Mouse (Mus musculus) heart, adult 2 months (tissue): ENCODE results near the gene Cttnbp2nl. TPM values are rescaled to one million over a fixed set of nuclear protein-coding genes. Genes with fewer than 3 reads are reported as not detected.

Experiments used
- DNase-seq, 2 experiments: peaks; one replicate each; pipeline ENCODE4 v3.0.0; 2021
- H3K27ac ChIP-seq: fragments of 200-600 bp; 2 replicates; pipeline ENCODE4 v1.8.1; 2022
- H3K27me3 ChIP-seq: fragments of 200-500 bp; 2 replicates; pipeline ENCODE4 v1.6.1; 2012; ENCODE audit warnings: mild to moderate bottlenecking, low read length, inconsistent platforms, mixed read lengths; ENCODE audit not compliant: control insufficient read depth, insufficient read depth
- H3K36me3 ChIP-seq: fragments of 200-500 bp; 2 replicates; pipeline ENCODE4 v1.6.1; 2012; ENCODE audit warnings: low read length, inconsistent platforms; ENCODE audit not compliant: control insufficient read depth, insufficient read depth
- H3K4me1 ChIP-seq: fragments of 200-500 bp; 2 replicates; pipeline ENCODE4 v1.6.1; 2011; ENCODE audit warnings: low read length; ENCODE audit not compliant: control insufficient read depth, insufficient read depth
- H3K4me3 ChIP-seq: fragments of 200-600 bp; 2 replicates; pipeline ENCODE4 v1.8.1; 2022
- H3K79me2 ChIP-seq: fragments of 200-500 bp; replicated peaks from 2 replicates; pipeline ENCODE4 v1.6.1; 2012; ENCODE audit warnings: mild to moderate bottlenecking, inconsistent platforms, low read length, moderate library complexity, mixed read lengths; ENCODE audit not compliant: control insufficient read depth, insufficient read depth
- H3K9ac ChIP-seq: fragments of 200-500 bp; 2 replicates; pipeline ENCODE4 v1.6.1; 2012; ENCODE audit warnings: low read depth, mild to moderate bottlenecking, control low read depth, inconsistent platforms, low read length, mixed read lengths
- CTCF ChIP-seq: fragments of 200-600 bp; IDR thresholded peaks from 2 replicates; pipeline ENCODE4 v1.8.1; 2022; ENCODE audit warnings: antibody characterized with exemption, mild to moderate bottlenecking, moderate library complexity
- EP300 ChIP-seq: fragments of 200-500 bp; IDR thresholded peaks from 2 replicates; pipeline ENCODE4 v1.6.1; 2011; ENCODE audit warnings: low read depth, low read length, control low read depth; ENCODE audit not compliant: insufficient read depth
- POLR2A ChIP-seq: fragments of 200-500 bp; IDR thresholded peaks from 2 replicates; pipeline ENCODE4 v1.6.1; 2011; ENCODE audit warnings: mild to moderate bottlenecking, low read depth, low read length, control low read depth; ENCODE audit not compliant: insufficient read depth
- WGBS: fragments of 180-500 bp; shearing (Covaris S2); methylation state at CpG from one replicate; pipeline ENCODE4 v1.1.7; 2018; 5-methylcytosine and 5-hydroxymethylcytosine counted together
- intact Hi-C: fragments of 180-260 bp; cut with DNase I; formaldehyde crosslinking; loops from one replicate; pipeline ENCODE4 v1.15.1; 2025
- polyA plus RNA-seq: library from polyadenylated mRNA; depleted of rRNA; stranded (reverse); fragments of >200 nt; gene quantifications from 2 replicates; pipeline ENCODE4 v1.2.3, GENCODE M21; 2012
- total RNA-seq, 2 experiments: library from RNA; stranded (reverse); gene quantifications; 2 replicates each; pipeline ENCODE4 v1.2.3; 2021

Gene Cttnbp2nl
- total and polyA plus RNA-seq, 3 experiments: 4.1 to 20.9 (median 15.3) TPM

DNA sequence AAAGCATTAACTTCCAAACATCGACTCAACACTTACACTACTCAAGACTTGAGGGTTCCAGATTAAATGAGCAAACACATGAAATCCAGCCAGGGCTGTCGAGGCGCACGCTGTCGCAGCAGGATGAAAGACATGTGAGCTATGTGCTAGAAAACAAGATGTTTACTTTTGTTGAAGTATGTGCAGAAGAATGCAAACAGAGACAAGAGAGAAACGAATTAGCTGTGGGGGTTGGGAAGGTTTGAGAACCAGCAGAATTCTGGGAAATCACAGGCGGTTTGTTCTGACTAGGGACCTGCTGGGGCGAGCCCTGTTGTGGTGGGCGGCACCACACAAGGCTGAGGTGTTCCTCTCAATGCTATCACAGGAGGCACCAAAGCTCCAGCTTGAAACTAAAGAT, 44.9 kb downstream of the Cttnbp2nl start:
- 85% methylated on average over 9 of the region's 9 CpGs for WGBS
- no peak for DNase-seq

DNA sequence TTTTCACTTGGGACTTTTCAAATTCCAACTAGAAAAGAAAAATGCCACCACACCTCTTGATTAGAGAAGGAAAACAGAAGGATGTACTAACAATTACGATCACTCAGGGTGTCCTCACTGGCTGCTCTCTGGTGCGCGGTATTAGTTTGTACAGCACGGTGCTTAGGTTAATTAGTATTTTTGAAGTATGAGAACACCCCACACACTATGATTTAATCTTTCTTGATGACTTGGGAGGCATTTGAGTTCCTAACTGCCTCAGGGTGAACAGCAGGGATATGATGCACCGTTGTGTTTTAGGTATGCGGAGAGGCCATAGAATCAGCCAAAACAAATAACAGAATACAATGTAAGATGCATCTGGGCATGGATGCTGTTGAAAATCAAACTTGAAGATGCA, 46.8 kb downstream of the Cttnbp2nl start:
- H3K27me3 ChIP-seq: no peaks in the 10 kb centered on the region
- peaks cover 2% of the 10 kb centered on the region for H3K4me1 ChIP-seq
- no peak for DNase-seq
- H3K4me3 ChIP-seq: no peak overlapping the region
- no peak overlapping the region for H3K9ac ChIP-seq
- 81% methylated on average over 6 of the region's 6 CpGs for WGBS
- TF ChIP-seq POLR2A: no peak
- TF ChIP-seq EP300: no peak
- TF ChIP-seq CTCF: no peak
- H3K27ac ChIP-seq: no peak overlapping the region; the same call in 1 of the 2 replicates
- intact Hi-C loops: no loop called here
- H3K79me2 ChIP-seq: 0 out of 2 replicates have a peak, but pooled peaks cover 2% of the 10 kb centered on the region
- peaks cover 2% of the 10 kb centered on the region for H3K36me3 ChIP-seq

More for the DNA sequence above, 44.9 kb downstream of the Cttnbp2nl start:
- Histone ChIP-seq H3K27ac (no peak overlapping the region), H3K27me3 (no peaks in the 10 kb centered on the region), H3K4me3 (no peak overlapping the region), H3K9ac (no peak overlapping the region), H3K36me3 (peaks cover 4% of the 10 kb centered on the region), H3K79me2 (0 out of 2 replicates have a peak, but pooled peaks cover 2% of the 10 kb centered on the region), H3K4me1 (peaks cover 1% of the 10 kb centered on the region; the same call in 1 of the 2 replicates)
- intact Hi-C loops: no loop called here
- TF ChIP-seq POLR2A: no peak
- no peak for TF ChIP-seq EP300
- TF ChIP-seq CTCF: no peak

DNA sequence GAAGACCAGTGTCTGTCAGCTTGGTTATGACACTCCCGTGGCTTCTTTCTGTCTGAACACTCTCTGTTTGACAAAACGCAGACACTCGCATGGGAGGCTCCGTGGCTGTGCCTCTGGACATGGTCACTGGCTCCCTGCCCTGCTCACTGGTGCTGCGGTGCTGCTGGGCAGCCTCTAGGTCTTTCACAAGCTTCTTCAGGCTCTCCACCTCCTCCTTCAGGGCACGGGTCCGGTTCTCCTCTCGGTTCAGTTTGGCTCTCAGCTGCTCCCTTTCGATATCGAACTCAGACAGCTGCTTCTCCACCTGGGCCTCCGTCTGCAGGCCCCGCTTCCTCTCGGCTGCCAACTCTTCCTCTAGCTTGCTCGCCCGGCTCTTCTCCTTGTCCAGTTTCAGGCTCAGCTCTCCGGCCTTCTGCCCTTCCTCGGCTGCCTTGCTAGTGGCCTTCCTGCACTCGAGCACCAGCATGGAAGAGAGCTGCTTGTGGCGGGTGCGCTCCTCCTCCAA, 47.3 kb downstream of the Cttnbp2nl start:
- peaks cover 2% of the 10 kb centered on the region for H3K36me3 ChIP-seq
- intact Hi-C loops: no loop called here

DNA sequence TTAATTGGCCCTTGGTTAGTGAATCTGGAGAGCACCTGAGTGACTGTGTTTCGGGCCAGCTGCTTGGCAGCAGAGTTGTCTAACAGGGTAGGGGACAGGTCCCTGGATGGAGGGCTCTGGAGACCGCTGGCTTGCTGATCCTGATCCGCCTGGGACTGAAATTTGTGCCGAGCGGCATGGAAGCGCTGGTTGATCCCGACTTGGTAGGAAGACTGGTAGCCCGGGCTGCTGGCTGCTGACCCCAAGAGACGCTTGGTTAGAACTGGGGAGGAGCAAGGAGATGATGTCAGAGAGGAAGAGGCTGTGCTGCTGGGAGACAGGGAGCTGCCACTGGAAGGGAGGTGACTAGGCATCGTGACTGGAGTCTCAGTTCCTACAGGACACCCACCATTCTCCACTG, 47.9 kb downstream of the Cttnbp2nl start:
- Histone ChIP-seq H3K4me1 (peaks cover 2% of the 10 kb centered on the region), H3K79me2 (0 out of 2 replicates have a peak, but pooled peaks cover 2% of the 10 kb centered on the region), H3K36me3 (peaks cover 2% of the 10 kb centered on the region; the same call in 1 of the 2 replicates), H3K9ac (no peak overlapping the region), H3K27ac (peak overlapping the region; percentile 23; the same call in 1 of the 2 replicates), H3K27me3 (no peaks in the 10 kb centered on the region), H3K4me3 (no peak overlapping the region)
- no peak for DNase-seq
- WGBS: 76% methylated on average over 10 of the region's 10 CpGs
- TF ChIP-seq POLR2A (no peak), CTCF (no peak)
- intact Hi-C loops: no loop called here

More for the DNA sequence above, 47.3 kb downstream of the Cttnbp2nl start:
- Histone ChIP-seq H3K9ac (no peak overlapping the region), H3K4me3 (no peak overlapping the region), H3K79me2 (0 out of 2 replicates have a peak, but pooled peaks cover 2% of the 10 kb centered on the region), H3K4me1 (peaks cover 2% of the 10 kb centered on the region), H3K27me3 (no peaks in the 10 kb centered on the region), H3K27ac (no peak overlapping the region; the same call in 1 of the 2 replicates)
- WGBS: 74% methylated on average over 20 of the region's 20 CpGs
- TF ChIP-seq CTCF (no peak), POLR2A (no peak), EP300 (no peak)
- peak in 1 of 2 experiments; percentile 23 for DNase-seq

DNA sequence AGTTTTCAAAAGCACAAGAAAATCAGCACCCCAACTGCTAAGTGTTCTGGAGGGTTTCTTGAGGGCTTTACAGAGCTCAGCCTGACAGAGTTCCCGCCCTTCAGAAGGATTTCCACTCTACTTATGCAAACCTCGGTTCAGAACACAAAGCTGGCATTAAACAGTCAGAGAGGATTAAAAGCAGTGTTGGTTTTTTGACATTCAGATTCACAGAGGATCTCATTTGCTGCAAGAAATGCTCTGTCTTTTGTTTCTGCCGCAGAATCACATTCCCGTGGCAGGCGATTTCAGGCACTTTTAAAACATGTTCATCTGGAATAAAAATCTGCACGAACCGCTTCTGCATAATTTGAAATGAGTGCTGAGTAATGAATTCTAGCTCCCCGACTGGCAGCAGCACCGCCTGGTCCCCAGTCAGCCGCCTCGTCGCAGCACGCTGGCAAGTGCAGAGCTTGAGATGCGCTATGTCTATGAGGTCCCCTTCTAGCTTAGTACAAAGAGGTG, 48.9 kb downstream of the Cttnbp2nl start:
- Histone ChIP-seq H3K27ac (no peak overlapping the region), H3K36me3 (peaks cover 2% of the 10 kb centered on the region; the same call in 1 of the 2 replicates), H3K4me1 (peaks cover 2% of the 10 kb centered on the region), H3K27me3 (no peaks in the 10 kb centered on the region), H3K79me2 (no peaks in the 10 kb centered on the region), H3K4me3 (no peak overlapping the region), H3K9ac (no peak overlapping the region)
- TF ChIP-seq EP300 (no peak), CTCF (no peak), POLR2A (no peak)
- WGBS: 86% methylated on average over 14 of the region's 14 CpGs
- DNase-seq: no peak
- intact Hi-C loops: no loop called here

DNA sequence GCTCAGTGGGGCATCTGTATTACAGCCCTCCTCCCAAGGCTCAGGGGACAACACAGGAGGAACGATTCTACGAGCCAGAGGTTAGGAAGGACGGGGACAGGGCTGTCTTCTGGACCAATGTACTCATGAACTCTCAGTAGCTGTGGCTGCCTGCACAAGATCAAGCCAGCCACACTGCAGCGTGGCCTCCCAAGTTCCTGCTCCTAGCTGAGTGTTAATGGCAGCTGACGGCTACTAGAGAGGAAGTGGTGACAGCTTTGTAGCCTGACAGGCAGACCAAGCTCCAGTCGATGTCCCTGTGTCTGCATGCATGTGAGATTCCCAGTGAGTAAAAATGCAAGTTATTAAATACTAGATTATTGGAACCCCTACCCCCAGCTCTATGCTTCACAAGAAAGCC, 51.6 kb downstream of the Cttnbp2nl start:
- Histone ChIP-seq H3K27me3 (no peaks in the 10 kb centered on the region), H3K9ac (peak overlapping the region; percentile 28; the same call in 1 of the 2 replicates), H3K27ac (no peak overlapping the region), H3K36me3 (no peaks in the 10 kb centered on the region), H3K79me2 (no peaks in the 10 kb centered on the region), H3K4me1 (peaks cover 6% of the 10 kb centered on the region), H3K4me3 (no peak overlapping the region)
- 47% methylated on average over 6 of the region's 6 CpGs for WGBS
- intact Hi-C loops: no loop called here
- TF ChIP-seq EP300 (no peak), CTCF (no peak), POLR2A (no peak)
- peak in 1 of 2 experiments; percentile 24 for DNase-seq
